Mouse (Mus musculus): ENCODE data around the gene Tas1r3. TPM values are rescaled to one million over a fixed set of nuclear protein-coding genes. Genes with fewer than 3 reads are reported as not detected.

Gene Tas1r3
- polyA plus RNA-seq, 1 experiment: 0.28 TPM

GRCm38 (mm10) chr4:155904318-155905102 lies 41.3 kb upstream of the Tas1r3 start:
- Histone ChIP-seq H3K27me3 (ENCODE audit: control insufficient read depth, insufficient read depth, low read length, poor library complexity, severe bottlenecking) (no peaks in the 10 kb centered on the region), H3K9me3 (replicated peaks; ENCODE audit: control insufficient read depth, insufficient read depth, low read length, poor library complexity, severe bottlenecking) (no peaks in the 10 kb centered on the region), H3K27ac (ENCODE audit: insufficient read depth, low read length) (no peak overlapping the region), H3K4me1 (ENCODE audit: control insufficient read depth, insufficient read depth, low read length) (no peaks in the 10 kb centered on the region), H3K9ac (ENCODE audit: low read depth, poor library complexity, severe bottlenecking) (no peak overlapping the region), H3K36me3 (ENCODE audit: control insufficient read depth, insufficient read depth, low read length, poor library complexity, severe bottlenecking) (no peaks in the 10 kb centered on the region), H3K4me3 (ENCODE audit: low read depth, low read length) (no peak overlapping the region)
- peak; percentile 60 for TF ChIP-seq CTCF (IDR thresholded peaks at IDR 0.05; ENCODE audit: low read depth, low read length)
- no peak for TF ChIP-seq EP300 (IDR thresholded peaks at IDR 0.05; ENCODE audit: insufficient read depth, low read depth, low read length)

GRCm38 (mm10) chr4:155903246-155903645 lies 40.1 kb upstream of the Tas1r3 start:
- no peak overlapping the region for H3K4me3 ChIP-seq (ENCODE audit: low read depth, low read length)
- no peaks in the 10 kb centered on the region for H3K4me1 ChIP-seq (ENCODE audit: control insufficient read depth, insufficient read depth, low read length)
- H3K27me3 ChIP-seq (ENCODE audit: control insufficient read depth, insufficient read depth, low read length, poor library complexity, severe bottlenecking): no peaks in the 10 kb centered on the region
- TF ChIP-seq POLR2A (IDR thresholded peaks at IDR 0.05; ENCODE audit: insufficient read depth, low read length): no peak
- TF ChIP-seq CTCF (IDR thresholded peaks at IDR 0.05; ENCODE audit: low read depth, low read length): no peak
- TF ChIP-seq EP300 (IDR thresholded peaks at IDR 0.05; ENCODE audit: insufficient read depth, low read depth, low read length): no peak
- no peak overlapping the region for H3K27ac ChIP-seq (ENCODE audit: insufficient read depth, low read length)
- no peaks in the 10 kb centered on the region for H3K36me3 ChIP-seq (ENCODE audit: control insufficient read depth, insufficient read depth, low read length, poor library complexity, severe bottlenecking)
- no peak overlapping the region for H3K9ac ChIP-seq (ENCODE audit: low read depth, poor library complexity, severe bottlenecking)
- no peaks in the 10 kb centered on the region for H3K9me3 ChIP-seq (replicated peaks; ENCODE audit: control insufficient read depth, insufficient read depth, low read length, poor library complexity, severe bottlenecking)

- Histone ChIP-seq H3K4me3 (ENCODE audit: low read depth, low read length) (no peak overlapping the region), H3K27ac (ENCODE audit: insufficient read depth, low read length) (no peak overlapping the region), H3K9ac (ENCODE audit: low read depth, poor library complexity, severe bottlenecking) (no peak overlapping the region), H3K36me3 (ENCODE audit: control insufficient read depth, insufficient read depth, low read length, poor library complexity, severe bottlenecking) (no peaks in the 10 kb centered on the region), H3K9me3 (replicated peaks; ENCODE audit: control insufficient read depth, insufficient read depth, low read length, poor library complexity, severe bottlenecking) (no peaks in the 10 kb centered on the region), H3K4me1 (ENCODE audit: control insufficient read depth, insufficient read depth, low read length) (no peaks in the 10 kb centered on the region), H3K27me3 (ENCODE audit: control insufficient read depth, insufficient read depth, low read length, poor library complexity, severe bottlenecking) (no peaks in the 10 kb centered on the region)
- TF ChIP-seq CTCF (IDR thresholded peaks at IDR 0.05; ENCODE audit: low read depth, low read length) (no peak), POLR2A (IDR thresholded peaks at IDR 0.05; ENCODE audit: insufficient read depth, low read length) (no peak), EP300 (IDR thresholded peaks at IDR 0.05; ENCODE audit: insufficient read depth, low read depth, low read length) (no peak)
Observed at GRCm38 (mm10) chr4:155901205-155901604, 38.0 kb upstream of the Tas1r3 start.

- Histone ChIP-seq H3K4me1 (ENCODE audit: control insufficient read depth, insufficient read depth, low read length) (no peaks in the 10 kb centered on the region), H3K4me3 (ENCODE audit: low read depth, low read length) (no peak overlapping the region), H3K27me3 (ENCODE audit: control insufficient read depth, insufficient read depth, low read length, poor library complexity, severe bottlenecking) (no peaks in the 10 kb centered on the region), H3K9me3 (replicated peaks; ENCODE audit: control insufficient read depth, insufficient read depth, low read length, poor library complexity, severe bottlenecking) (no peaks in the 10 kb centered on the region), H3K9ac (ENCODE audit: low read depth, poor library complexity, severe bottlenecking) (no peak overlapping the region), H3K27ac (ENCODE audit: insufficient read depth, low read length) (no peak overlapping the region), H3K36me3 (ENCODE audit: control insufficient read depth, insufficient read depth, low read length, poor library complexity, severe bottlenecking) (no peaks in the 10 kb centered on the region)
- TF ChIP-seq EP300 (IDR thresholded peaks at IDR 0.05; ENCODE audit: insufficient read depth, low read depth, low read length): no peak
- TF ChIP-seq POLR2A (IDR thresholded peaks at IDR 0.05; ENCODE audit: insufficient read depth, low read length): no peak
- TF ChIP-seq CTCF (IDR thresholded peaks at IDR 0.05; ENCODE audit: low read depth, low read length): no peak
Observed at GRCm38 (mm10) chr4:155899355-155899754, 36.2 kb upstream of the Tas1r3 start.

GRCm38 (mm10) chr4:155898318-155898717 lies 35.2 kb upstream of the Tas1r3 start:
- Histone ChIP-seq H3K9ac (ENCODE audit: low read depth, poor library complexity, severe bottlenecking) (no peak overlapping the region), H3K4me3 (ENCODE audit: low read depth, low read length) (no peak overlapping the region), H3K36me3 (ENCODE audit: control insufficient read depth, insufficient read depth, low read length, poor library complexity, severe bottlenecking) (no peaks in the 10 kb centered on the region), H3K27ac (ENCODE audit: insufficient read depth, low read length) (no peak overlapping the region), H3K27me3 (ENCODE audit: control insufficient read depth, insufficient read depth, low read length, poor library complexity, severe bottlenecking) (no peaks in the 10 kb centered on the region), H3K9me3 (replicated peaks; ENCODE audit: control insufficient read depth, insufficient read depth, low read length, poor library complexity, severe bottlenecking) (no peaks in the 10 kb centered on the region), H3K4me1 (ENCODE audit: control insufficient read depth, insufficient read depth, low read length) (no peaks in the 10 kb centered on the region)
- TF ChIP-seq POLR2A (IDR thresholded peaks at IDR 0.05; ENCODE audit: insufficient read depth, low read length): no peak
- no peak for TF ChIP-seq CTCF (IDR thresholded peaks at IDR 0.05; ENCODE audit: low read depth, low read length)
- no peak for TF ChIP-seq EP300 (IDR thresholded peaks at IDR 0.05; ENCODE audit: insufficient read depth, low read depth, low read length)

GRCm38 (mm10) chr4:155896461-155896860 lies 33.3 kb upstream of the Tas1r3 start:
- Histone ChIP-seq H3K4me3 (ENCODE audit: low read depth, low read length) (no peak overlapping the region), H3K27ac (ENCODE audit: insufficient read depth, low read length) (no peak overlapping the region), H3K4me1 (ENCODE audit: control insufficient read depth, insufficient read depth, low read length) (no peaks in the 10 kb centered on the region), H3K9ac (ENCODE audit: low read depth, poor library complexity, severe bottlenecking) (no peak overlapping the region), H3K9me3 (replicated peaks; ENCODE audit: control insufficient read depth, insufficient read depth, low read length, poor library complexity, severe bottlenecking) (no peaks in the 10 kb centered on the region), H3K27me3 (ENCODE audit: control insufficient read depth, insufficient read depth, low read length, poor library complexity, severe bottlenecking) (no peaks in the 10 kb centered on the region), H3K36me3 (ENCODE audit: control insufficient read depth, insufficient read depth, low read length, poor library complexity, severe bottlenecking) (no peaks in the 10 kb centered on the region)
- no peak for TF ChIP-seq POLR2A (IDR thresholded peaks at IDR 0.05; ENCODE audit: insufficient read depth, low read length)
- TF ChIP-seq EP300 (IDR thresholded peaks at IDR 0.05; ENCODE audit: insufficient read depth, low read depth, low read length): no peak
- no peak for TF ChIP-seq CTCF (IDR thresholded peaks at IDR 0.05; ENCODE audit: low read depth, low read length)
